Mouse (Mus musculus): ENCODE data around the gene Rln3. TPM values are rescaled to one million over a fixed set of nuclear protein-coding genes. Genes with fewer than 3 reads are reported as not detected.

Gene Rln3
- polyA plus RNA-seq (2014; fragmentation: Nextera tagmentation; extraction: Ambion mirVana), result 1.6 and 4.7 TPM in 2 replicates

DNA sequence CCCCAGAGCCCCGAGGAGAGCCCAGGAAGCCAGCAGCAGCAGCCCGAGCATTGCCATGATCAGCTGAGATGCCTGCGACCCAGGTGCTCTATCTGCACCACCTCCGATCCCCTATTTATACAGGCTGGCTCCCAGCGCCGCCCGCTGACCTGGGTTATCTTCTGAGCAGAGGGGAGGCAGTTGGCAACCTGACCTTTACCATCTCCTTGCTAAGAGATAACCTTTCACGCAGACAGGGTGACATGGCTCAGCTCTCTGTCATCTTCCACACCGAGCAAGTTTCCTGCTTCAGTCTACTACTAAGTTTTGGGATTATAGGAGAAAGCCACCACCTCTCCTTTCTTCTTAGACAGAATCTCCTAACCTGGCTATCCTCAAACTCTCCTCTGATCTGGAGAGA, at the start of gene Rln3:
Rln3 (minus strand) TSS at position 101 of the 400 bp plus-strand sequence.
- Histone ChIP-seq H3K4me1 (replicated peaks; ENCODE audit: control insufficient read depth, insufficient read depth, low read length) (peaks cover 11% of the 10 kb centered on the region; the same call in 1 of the 2 replicates), H3K36me3 (replicated peaks; ENCODE audit: control insufficient read depth, insufficient read depth) (no peaks in the 10 kb centered on the region), H3K9me3 (ENCODE audit: control insufficient read depth, low read length) (no peaks in the 10 kb centered on the region), H3K9ac (no peak within 1 kb of the TSS), H3K27ac (no peak within 1 kb of the TSS), H3K4me3 (replicated peaks; ENCODE audit: low read length) (no peak within 1 kb of the TSS), H3K4me2 (replicated peaks) (no peak within 1 kb of the TSS), H3K27me3 (ENCODE audit: control insufficient read depth, insufficient read depth, low read length) (peaks cover 60% of the 10 kb centered on the region)
- DNase-seq (ENCODE audit: low spot score) (no peak), ATAC-seq (ENCODE audit: low FRiP score) (no peak)
- WGBS, result 9% methylated on average over 9 of the region's 9 CpGs

DNA sequence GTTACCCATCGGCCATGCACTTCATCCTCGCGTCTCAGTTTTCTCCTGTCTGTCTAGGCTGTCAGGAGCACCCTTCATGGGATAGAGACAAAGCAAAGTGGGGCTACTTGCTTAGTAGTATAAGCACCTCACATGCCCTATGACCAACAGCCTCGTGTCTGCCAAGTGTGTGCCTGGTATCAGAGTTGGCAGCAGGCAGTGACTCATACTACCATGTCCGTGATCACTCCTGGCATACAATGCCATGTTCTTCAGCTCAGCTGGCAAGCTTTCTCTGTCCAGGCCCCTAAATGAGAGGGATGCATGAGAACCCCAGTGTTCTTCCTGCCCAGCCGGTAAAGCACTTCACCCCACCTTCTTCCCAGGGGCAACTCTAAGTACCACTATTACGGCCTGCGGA, 45.8 kb upstream of the Rln3 start:
- ATAC-seq (ENCODE audit: low FRiP score), result no peak
- 96% methylated on average over 8 of the region's 8 CpGs for WGBS
- H3K4me3 ChIP-seq (replicated peaks; ENCODE audit: low read length), result no peak overlapping the region
- no peak for DNase-seq (ENCODE audit: low spot score)
- no peak overlapping the region for H3K9ac ChIP-seq
- H3K9me3 ChIP-seq (ENCODE audit: control insufficient read depth, low read length), result no peaks in the 10 kb centered on the region
- no peaks in the 10 kb centered on the region for H3K4me1 ChIP-seq (replicated peaks; ENCODE audit: control insufficient read depth, insufficient read depth, low read length)
- H3K27me3 ChIP-seq (ENCODE audit: control insufficient read depth, insufficient read depth, low read length), result no peaks in the 10 kb centered on the region
- H3K36me3 ChIP-seq (replicated peaks; ENCODE audit: control insufficient read depth, insufficient read depth), result peaks cover 94% of the 10 kb centered on the region
- H3K4me2 ChIP-seq (replicated peaks), result no peak overlapping the region
- no peak overlapping the region for H3K27ac ChIP-seq

DNA sequence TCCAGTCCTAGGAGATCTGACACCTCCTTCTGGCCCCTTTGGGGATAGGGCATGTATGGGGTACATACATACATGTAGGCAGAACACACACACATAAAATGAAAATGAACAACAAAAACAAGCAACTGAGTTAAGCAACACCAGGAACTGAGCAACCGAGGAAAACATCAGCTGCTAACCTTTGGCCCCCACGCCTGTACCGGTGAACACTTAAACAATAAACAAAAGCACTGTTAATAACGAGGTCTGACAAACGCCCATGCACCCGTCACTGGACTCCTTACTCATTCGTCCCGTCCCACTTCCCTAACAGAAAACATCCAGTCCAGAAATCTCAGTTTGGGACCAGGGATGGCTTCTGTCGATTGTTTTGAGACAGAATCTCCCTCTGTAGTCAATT, 44.5 kb upstream of the Rln3 start:
- 85% methylated on average over 9 of the region's 9 CpGs for WGBS

DNA sequence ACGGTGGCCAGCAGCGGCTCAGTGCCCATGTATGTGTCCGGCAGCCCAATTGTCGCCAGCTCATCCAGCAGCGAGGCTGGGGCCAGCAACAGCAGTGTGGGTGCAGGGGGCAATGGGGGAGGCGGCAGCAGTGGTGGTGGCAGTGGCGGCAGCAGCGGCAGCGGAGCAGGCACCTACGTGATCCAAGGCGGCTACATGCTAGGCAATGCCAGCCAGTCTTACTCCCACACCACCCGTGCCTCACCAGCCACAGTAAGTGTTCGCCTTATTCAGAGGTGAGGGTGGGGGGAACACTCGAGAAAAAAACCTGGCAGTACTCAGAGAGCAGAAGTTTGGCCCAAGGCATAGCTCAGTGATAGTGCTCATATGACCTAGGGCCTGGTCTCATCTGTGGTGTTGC, 43.0 kb upstream of the Rln3 start:
- H3K4me1 ChIP-seq (replicated peaks; ENCODE audit: control insufficient read depth, insufficient read depth, low read length), result no peaks in the 10 kb centered on the region
- no peaks in the 10 kb centered on the region for H3K27me3 ChIP-seq (ENCODE audit: control insufficient read depth, insufficient read depth, low read length)
- H3K9ac ChIP-seq, result no peak overlapping the region
- H3K36me3 ChIP-seq (replicated peaks; ENCODE audit: control insufficient read depth, insufficient read depth), result peaks cover 94% of the 10 kb centered on the region
- 93% methylated on average over 14 of the region's 14 CpGs for WGBS
- H3K4me3 ChIP-seq (replicated peaks; ENCODE audit: low read length), result no peak overlapping the region
- DNase-seq (ENCODE audit: low spot score) (no peak), ATAC-seq (ENCODE audit: low FRiP score) (no peak)
- H3K4me2 ChIP-seq (replicated peaks), result no peak overlapping the region
- no peak overlapping the region for H3K27ac ChIP-seq
- H3K9me3 ChIP-seq (ENCODE audit: control insufficient read depth, low read length), result no peaks in the 10 kb centered on the region

More for the DNA sequence above, 44.5 kb upstream of the Rln3 start:
- Histone ChIP-seq H3K4me3 (replicated peaks; ENCODE audit: low read length) (no peak overlapping the region), H3K9ac (no peak overlapping the region), H3K27me3 (ENCODE audit: control insufficient read depth, insufficient read depth, low read length) (no peaks in the 10 kb centered on the region), H3K4me2 (replicated peaks) (no peak overlapping the region), H3K27ac (no peak overlapping the region), H3K9me3 (ENCODE audit: control insufficient read depth, low read length) (no peaks in the 10 kb centered on the region), H3K36me3 (replicated peaks; ENCODE audit: control insufficient read depth, insufficient read depth) (peaks cover 94% of the 10 kb centered on the region), H3K4me1 (replicated peaks; ENCODE audit: control insufficient read depth, insufficient read depth, low read length) (no peaks in the 10 kb centered on the region)
- ATAC-seq (ENCODE audit: low FRiP score) (no peak), DNase-seq (ENCODE audit: low spot score) (no peak)

GRCm38 (mm10) chr8:84087156-84087555, 42.4 kb upstream of the Rln3 start:
- Histone ChIP-seq H3K4me3 (replicated peaks; ENCODE audit: low read length) (no peak overlapping the region), H3K36me3 (replicated peaks; ENCODE audit: control insufficient read depth, insufficient read depth) (peaks cover 94% of the 10 kb centered on the region), H3K9ac (no peak overlapping the region), H3K27me3 (ENCODE audit: control insufficient read depth, insufficient read depth, low read length) (no peaks in the 10 kb centered on the region), H3K4me1 (replicated peaks; ENCODE audit: control insufficient read depth, insufficient read depth, low read length) (no peaks in the 10 kb centered on the region), H3K27ac (no peak overlapping the region), H3K9me3 (ENCODE audit: control insufficient read depth, low read length) (no peaks in the 10 kb centered on the region), H3K4me2 (replicated peaks) (no peak overlapping the region)
- DNase-seq (ENCODE audit: low spot score) (no peak), ATAC-seq (ENCODE audit: low FRiP score) (no peak)
- 93% methylated on average over 7 of the region's 7 CpGs for WGBS

- no peak for ATAC-seq (ENCODE audit: low FRiP score)
- DNase-seq (ENCODE audit: low spot score), result no peak
- H3K27ac ChIP-seq, result no peak overlapping the region
- H3K36me3 ChIP-seq (replicated peaks; ENCODE audit: control insufficient read depth, insufficient read depth), result peaks cover 95% of the 10 kb centered on the region
- H3K27me3 ChIP-seq (ENCODE audit: control insufficient read depth, insufficient read depth, low read length), result no peaks in the 10 kb centered on the region
- no peaks in the 10 kb centered on the region for H3K9me3 ChIP-seq (ENCODE audit: control insufficient read depth, low read length)
- H3K9ac ChIP-seq, result peak overlapping the region; percentile 16
- no peak overlapping the region for H3K4me3 ChIP-seq (replicated peaks; ENCODE audit: low read length)
- WGBS, result 30% methylated on average over 42 of the region's 42 CpGs
- H3K4me2 ChIP-seq (replicated peaks), result no peak overlapping the region
- no peaks in the 10 kb centered on the region for H3K4me1 ChIP-seq (replicated peaks; ENCODE audit: control insufficient read depth, insufficient read depth, low read length)
These were observed 39.7 kb upstream of the Rln3 start for GRCm38 (mm10) chr8:84084341-84085115.

DNA sequence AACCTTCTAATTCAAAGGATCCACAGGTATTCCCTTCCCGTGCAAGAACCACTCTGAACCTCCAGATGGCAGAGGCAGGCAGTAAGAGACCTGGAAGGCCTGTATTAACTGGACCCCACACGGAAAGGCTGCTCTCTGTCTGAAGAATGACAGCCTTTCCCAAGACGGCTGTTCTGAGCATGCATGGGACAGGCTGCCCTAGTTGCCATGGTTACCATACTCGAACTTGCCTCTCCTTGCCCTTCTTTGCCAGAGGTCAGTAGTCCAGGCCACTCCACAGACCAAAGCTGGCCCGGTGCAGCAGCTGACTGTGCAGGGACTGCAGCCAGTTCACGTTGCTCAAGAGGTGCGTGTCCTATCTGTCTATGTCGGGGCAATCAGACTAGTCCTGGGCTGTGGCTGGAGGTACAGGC, 39.0 kb upstream of the Rln3 start:
- 19% methylated on average over 8 of the region's 8 CpGs for WGBS
- no peak overlapping the region for H3K27ac ChIP-seq
- H3K27me3 ChIP-seq (ENCODE audit: control insufficient read depth, insufficient read depth, low read length), result no peaks in the 10 kb centered on the region
- ATAC-seq (ENCODE audit: low FRiP score) (no peak), DNase-seq (ENCODE audit: low spot score) (peak; percentile 34)
- no peaks in the 10 kb centered on the region for H3K9me3 ChIP-seq (ENCODE audit: control insufficient read depth, low read length)
- no peak overlapping the region for H3K4me2 ChIP-seq (replicated peaks)
- H3K9ac ChIP-seq, result peak overlapping the region; percentile 16; the same call in 1 of the 2 replicates
- H3K36me3 ChIP-seq (replicated peaks; ENCODE audit: control insufficient read depth, insufficient read depth), result peaks cover 94% of the 10 kb centered on the region
- H3K4me1 ChIP-seq (replicated peaks; ENCODE audit: control insufficient read depth, insufficient read depth, low read length), result no peaks in the 10 kb centered on the region
- no peak overlapping the region for H3K4me3 ChIP-seq (replicated peaks; ENCODE audit: low read length)

GRCm38 (mm10) chr8:84079206-84079605, 34.4 kb upstream of the Rln3 start:
- ATAC-seq (ENCODE audit: low FRiP score) (no peak), DNase-seq (ENCODE audit: low spot score) (no peak)
- no peaks in the 10 kb centered on the region for H3K9me3 ChIP-seq (ENCODE audit: control insufficient read depth, low read length)
- no peak overlapping the region for H3K27ac ChIP-seq
- H3K27me3 ChIP-seq (ENCODE audit: control insufficient read depth, insufficient read depth, low read length), result no peaks in the 10 kb centered on the region
- no peak overlapping the region for H3K4me2 ChIP-seq (replicated peaks)
- H3K4me3 ChIP-seq (replicated peaks; ENCODE audit: low read length), result no peak overlapping the region
- no peak overlapping the region for H3K9ac ChIP-seq
- 93% methylated on average over 5 of the region's 5 CpGs for WGBS
- peaks cover 72% of the 10 kb centered on the region for H3K36me3 ChIP-seq (replicated peaks; ENCODE audit: control insufficient read depth, insufficient read depth)
- H3K4me1 ChIP-seq (replicated peaks; ENCODE audit: control insufficient read depth, insufficient read depth, low read length), result no peaks in the 10 kb centered on the region

- no peak for ATAC-seq (ENCODE audit: low FRiP score)
- no peaks in the 10 kb centered on the region for H3K27me3 ChIP-seq (ENCODE audit: control insufficient read depth, insufficient read depth, low read length)
These were observed 32.0 kb upstream of the Rln3 start for GRCm38 (mm10) chr8:84076849-84077248.

More at GRCm38 (mm10) chr8:84076849-84077248, 32.0 kb upstream of the Rln3 start:
- H3K4me3 ChIP-seq (replicated peaks; ENCODE audit: low read length), result no peak overlapping the region
- no peak overlapping the region for H3K9ac ChIP-seq
- WGBS, result 97% methylated on average over 3 of the region's 3 CpGs
- no peak overlapping the region for H3K4me2 ChIP-seq (replicated peaks)
- H3K36me3 ChIP-seq (replicated peaks; ENCODE audit: control insufficient read depth, insufficient read depth), result peaks cover 51% of the 10 kb centered on the region
- no peak for DNase-seq (ENCODE audit: low spot score)
- no peak overlapping the region for H3K27ac ChIP-seq
- H3K9me3 ChIP-seq (ENCODE audit: control insufficient read depth, low read length), result no peaks in the 10 kb centered on the region
- H3K4me1 ChIP-seq (replicated peaks; ENCODE audit: control insufficient read depth, insufficient read depth, low read length), result peaks cover 12% of the 10 kb centered on the region

Data from hindbrain, embryonic 14.5 days (tissue).